Mouse (Mus musculus) cerebellum, adult 2 months (tissue): ENCODE data around the gene Myo16.

Source experiments
- CTCF ChIP-seq: fragments of 200-500 bp; IDR thresholded peaks from 2 replicates; pipeline ENCODE4 v1.5.1; 2011; ENCODE audit warnings: low read depth, mild to moderate bottlenecking, control low read depth, low read length, moderate library complexity, borderline replicate concordance; ENCODE audit not compliant: insufficient read depth
- POLR2A ChIP-seq: fragments of 200-500 bp; IDR thresholded peaks from 2 replicates; pipeline ENCODE4 v1.6.1; 2011; ENCODE audit warnings: low read length, control low read depth, borderline replicate concordance; ENCODE audit not compliant: insufficient read depth

GRCm38 (mm10) chr8:10225018-10225417, 71.3 kb downstream of the Myo16 start:
- TF ChIP-seq CTCF (no peak), POLR2A (no peak)
